Mouse (Mus musculus): ENCODE data around the gene Baiap2.

The Baiap2 gene

GRCm38 (mm10) chr11:119978701-119979100, 36.1 kb downstream of the Baiap2 start:
- no peak for DNase-seq (ENCODE audit: low spot score in 2 of 2)

- DNase-seq (ENCODE audit: low spot score in 2 of 2), result no peak
Measured at GRCm38 (mm10) chr11:119979596-119980385, 37.2 kb downstream of the Baiap2 start.

DNA sequence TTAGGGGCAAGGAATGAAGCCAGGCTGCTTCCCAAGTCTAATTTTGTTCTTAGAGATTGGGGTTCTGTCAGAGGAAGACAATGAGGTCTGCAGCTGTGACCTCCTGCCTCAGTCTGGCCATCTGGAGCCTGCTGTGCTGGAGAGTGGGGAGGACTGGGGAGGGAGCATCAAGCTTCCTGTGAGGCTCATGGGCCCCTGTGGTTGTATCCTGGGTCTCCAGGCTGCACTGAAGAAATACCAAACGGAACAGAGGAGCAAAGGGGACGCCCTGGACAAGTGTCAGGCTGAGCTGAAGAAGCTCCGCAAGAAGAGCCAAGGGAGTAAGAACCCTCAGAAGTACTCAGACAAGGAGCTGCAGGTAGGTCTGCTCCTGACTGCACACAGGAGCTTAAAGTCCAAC, 39.2 kb downstream of the Baiap2 start:
- DNase-seq (ENCODE audit: low spot score in 2 of 2), result no peak

DNA sequence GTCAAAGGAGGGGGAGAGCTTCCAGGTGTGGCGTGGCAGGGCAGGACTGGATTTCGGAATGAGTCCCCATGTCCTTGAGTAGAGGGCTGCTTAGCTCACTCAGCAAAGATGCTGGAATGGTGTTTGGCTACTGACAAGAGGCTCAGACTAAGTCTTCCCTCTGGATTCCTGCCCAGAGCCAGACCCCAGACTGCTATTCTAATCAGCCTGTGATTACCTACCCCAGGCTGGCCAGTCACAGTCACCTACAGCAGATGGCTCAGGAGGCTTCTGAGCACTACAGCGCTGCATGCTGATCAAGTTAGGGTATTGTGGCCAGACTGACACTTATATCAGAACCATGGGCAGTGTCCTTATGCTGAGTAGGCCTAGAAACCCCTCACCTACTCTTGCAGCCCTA, 39.7 kb downstream of the Baiap2 start:
- no peak for DNase-seq (ENCODE audit: low spot score in 2 of 2)

GRCm38 (mm10) chr11:119983151-119983550, 40.6 kb downstream of the Baiap2 start:
- DNase-seq (ENCODE audit: low spot score in 2 of 2), result no peak

- no peak for DNase-seq (ENCODE audit: low spot score in 2 of 2)
Measured at GRCm38 (mm10) chr11:119986751-119987425, 44.3 kb downstream of the Baiap2 start.

- DNase-seq (ENCODE audit: low spot score in 2 of 2), result no peak
Measured at GRCm38 (mm10) chr11:119987876-119988275, 45.3 kb downstream of the Baiap2 start.

DNA sequence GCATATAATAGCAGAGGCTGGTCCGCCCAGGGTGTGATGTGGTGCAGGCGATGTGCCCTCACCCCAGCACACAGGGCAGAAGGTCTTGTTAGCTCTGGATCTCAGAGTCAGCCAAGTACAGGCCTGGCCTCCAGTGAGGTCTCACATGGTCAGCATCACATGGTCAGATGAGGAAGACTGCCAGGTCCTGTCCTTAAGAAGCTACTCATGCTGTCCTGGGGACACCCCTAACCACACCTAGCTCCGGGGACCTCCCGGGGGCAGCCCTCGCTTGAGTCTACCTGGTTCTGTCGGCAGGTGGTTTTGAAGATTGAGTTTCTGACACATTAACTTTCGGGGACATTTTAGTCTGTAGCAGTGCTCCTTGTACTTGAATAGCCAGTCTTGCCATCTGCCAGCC, 45.8 kb downstream of the Baiap2 start:
- no peak for DNase-seq (ENCODE audit: low spot score in 2 of 2)

- DNase-seq (ENCODE audit: low spot score in 2 of 2), result no peak
Measured at GRCm38 (mm10) chr11:119989115-119989564, 46.6 kb downstream of the Baiap2 start.

GRCm38 (mm10) chr11:119990658-119991337, 48.2 kb downstream of the Baiap2 start:
- no peak for DNase-seq (ENCODE audit: low spot score in 2 of 2)

DNA sequence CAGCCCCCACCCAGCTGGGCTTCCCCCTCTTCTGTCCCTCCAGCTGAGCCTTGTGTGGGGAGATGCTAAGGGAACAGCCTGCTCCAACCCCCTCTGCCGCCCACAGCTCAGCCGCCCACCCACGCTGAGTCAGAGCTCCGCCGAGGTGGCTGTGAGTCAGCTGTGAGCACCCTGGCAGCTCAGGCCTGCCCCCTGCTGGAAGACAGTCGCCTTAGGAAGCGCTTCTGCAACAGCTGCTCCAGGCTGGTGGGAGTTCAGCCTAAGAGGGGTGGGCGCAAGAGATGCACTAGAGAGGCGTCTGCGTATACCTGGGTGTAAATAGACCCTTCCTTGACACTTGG, 48.7 kb downstream of the Baiap2 start:
- DNase-seq (ENCODE audit: low spot score in 2 of 2), result peak; percentile 94 to 97

DNA sequence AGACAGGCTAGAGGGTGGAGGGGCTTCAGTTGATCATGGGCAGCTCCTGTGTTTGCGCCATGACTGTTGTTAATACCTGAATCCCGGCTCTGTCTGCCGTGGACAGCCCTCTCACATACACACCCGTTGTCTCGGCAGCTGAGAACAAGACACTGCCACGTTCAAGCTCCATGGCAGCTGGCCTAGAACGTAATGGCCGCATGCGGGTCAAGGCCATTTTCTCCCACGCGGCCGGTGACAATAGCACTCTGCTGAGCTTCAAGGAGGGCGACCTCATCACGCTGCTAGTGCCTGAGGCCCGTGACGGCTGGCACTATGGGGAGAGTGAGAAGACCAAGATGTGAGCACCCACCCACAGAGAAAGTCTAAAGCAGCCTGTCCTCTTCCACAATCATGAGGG, 54.8 kb downstream of the Baiap2 start:
- DNase-seq (ENCODE audit: low spot score in 2 of 2), result no peak

- no peak for DNase-seq (ENCODE audit: low spot score in 2 of 2)
Measured at GRCm38 (mm10) chr11:120002041-120002440, 59.5 kb downstream of the Baiap2 start.

DNA sequence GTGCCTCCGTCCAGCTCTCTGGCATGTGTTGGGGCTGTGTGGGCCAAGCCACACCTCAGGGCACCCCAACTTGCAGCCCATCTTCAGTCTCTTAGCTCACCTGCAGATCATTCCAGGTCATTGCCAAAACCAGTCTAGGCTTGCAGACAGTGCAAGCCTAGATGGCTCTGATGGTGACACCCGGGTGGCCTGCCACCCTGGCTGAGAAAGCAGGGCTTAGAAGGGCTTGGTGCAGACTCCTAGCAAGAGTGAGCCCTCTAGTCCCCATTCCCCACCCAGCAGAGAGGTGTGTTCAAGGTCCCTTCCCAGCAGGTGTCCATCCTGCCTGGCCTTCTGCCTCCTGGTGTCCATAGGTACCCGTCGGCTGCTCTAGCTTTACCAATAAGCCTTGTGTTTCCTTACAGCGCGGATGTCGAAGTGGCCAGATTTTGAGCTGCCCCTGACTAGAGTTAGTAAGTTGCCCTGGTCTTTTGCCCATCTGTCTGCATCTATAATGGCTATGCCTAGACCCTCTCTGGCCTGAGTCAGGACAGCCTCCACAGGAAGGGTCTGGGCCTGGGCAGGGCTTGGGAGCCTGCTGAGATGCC, 60.2 kb downstream of the Baiap2 start:
- no peak for DNase-seq (ENCODE audit: low spot score in 2 of 2)

DNA sequence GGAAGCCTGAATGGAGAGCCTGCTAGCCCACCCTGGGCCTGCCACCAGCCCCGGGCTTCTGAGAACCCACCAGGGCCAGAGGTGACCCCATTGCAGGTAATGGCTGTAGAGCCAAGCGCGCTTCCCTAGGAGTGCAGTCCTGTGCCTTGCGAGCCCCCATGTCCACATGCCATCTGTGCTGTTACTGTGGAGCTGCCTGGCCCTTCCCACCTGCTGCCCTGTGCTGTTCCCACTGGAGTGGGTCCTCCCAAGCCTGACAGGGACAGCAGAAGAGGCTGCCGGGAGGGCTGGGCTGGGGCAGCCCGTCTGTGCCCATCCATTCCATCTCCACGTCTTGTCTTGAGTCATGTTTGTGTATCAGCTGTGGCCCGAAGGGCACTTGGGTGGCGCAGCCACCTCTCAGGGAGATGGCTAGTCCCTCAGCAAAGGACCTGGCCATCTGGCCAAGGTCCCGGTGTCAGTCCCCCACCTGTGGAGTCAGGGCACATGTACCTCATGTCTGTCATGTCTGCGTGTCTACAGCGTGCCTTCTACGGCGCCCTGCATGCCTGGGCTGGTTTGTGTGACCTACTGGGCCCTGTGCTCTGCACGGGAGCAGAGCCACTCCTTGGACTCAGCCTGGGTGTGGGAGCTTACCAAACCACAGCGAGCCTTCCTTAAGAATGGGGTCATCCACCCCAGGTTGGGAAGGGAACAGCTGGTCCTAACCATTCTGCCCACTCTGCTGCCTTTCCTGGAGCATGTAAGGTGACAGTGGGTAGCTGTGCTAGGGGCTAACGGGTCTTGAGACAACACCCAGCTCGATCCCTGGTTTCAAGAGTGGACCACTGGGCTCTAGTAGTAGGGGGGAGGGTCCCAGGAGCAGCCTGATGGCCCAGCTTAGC, 63.1 kb downstream of the Baiap2 start:
- no peak for DNase-seq (ENCODE audit: low spot score in 2 of 2)

- no peak for DNase-seq (ENCODE audit: low spot score in 2 of 2)
Measured at GRCm38 (mm10) chr11:120007496-120008080, 65.0 kb downstream of the Baiap2 start.

DNA sequence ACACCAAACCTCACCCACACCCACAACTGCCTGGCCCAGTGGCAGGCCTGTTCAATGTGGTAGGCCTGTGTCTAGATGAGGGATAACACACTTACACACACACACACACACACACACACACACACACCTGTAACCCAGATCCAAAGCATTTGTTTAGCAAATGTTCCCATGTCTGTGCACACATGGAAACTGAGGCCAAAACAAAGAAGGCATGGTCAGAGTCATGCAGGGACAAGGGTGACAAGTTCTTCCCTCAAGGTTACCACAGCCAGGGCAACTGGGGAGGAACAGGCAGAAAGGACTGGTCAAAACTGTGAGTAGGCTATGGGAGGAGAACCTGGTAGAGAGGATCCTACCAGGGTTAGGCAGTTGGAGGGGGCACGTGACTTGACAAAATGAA, 65.9 kb downstream of the Baiap2 start:
- DNase-seq (ENCODE audit: low spot score in 2 of 2), result no peak

GRCm38 (mm10) chr11:120008956-120009355, 66.4 kb downstream of the Baiap2 start:
- DNase-seq (ENCODE audit: low spot score in 2 of 2), result no peak

DNA sequence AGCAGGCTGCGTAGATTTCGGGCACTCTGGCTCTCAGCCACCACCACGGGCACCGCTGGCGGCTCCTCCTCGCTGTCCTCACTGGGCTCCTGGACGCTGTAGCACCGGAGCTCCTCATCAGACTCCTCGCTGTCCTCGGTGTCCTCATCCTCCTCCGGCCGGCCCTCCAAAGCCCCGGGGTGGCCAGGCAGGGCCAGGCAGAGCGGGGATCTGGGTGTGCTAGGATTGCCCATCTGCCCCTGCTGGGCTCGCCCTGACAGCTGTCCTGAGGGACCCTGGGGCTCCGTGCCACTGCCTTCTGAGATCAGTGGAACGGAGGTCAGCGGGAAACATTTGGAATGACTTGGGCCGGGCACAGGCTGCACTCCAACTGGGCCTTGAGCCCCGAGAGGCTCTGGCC, 67.4 kb downstream of the Baiap2 start:
- no peak for DNase-seq (ENCODE audit: low spot score in 2 of 2)

GRCm38 (mm10) chr11:120011114-120011760, 68.7 kb downstream of the Baiap2 start:
- no peak for DNase-seq (ENCODE audit: low spot score in 2 of 2)
